Mouse (Mus musculus) ES-E14 (cell line): ENCODE measurements at regions not wholly inside any gene's neighbourhood (a gene's known extent, or its start where the extent isn't known, plus 50 kb on each side); places are given as distances from the start of the nearest gene placed in this dataset.
"Not testable (repeated sequence)": the region's sequence is repeated elsewhere in the genome, so short reads cannot be mapped to it uniquely, and the experiment has no call there.

Experiments
- DNase-seq: peaks from one replicate; pipeline ENCODE4 v3.0.0-alpha.2; 2013; ENCODE audit warnings: low read depth, low spot score
- H3K27ac ChIP-seq: 2 replicates; pipeline ENCODE4 v1.5.1; 2012; ENCODE audit warnings: low read depth, mild to moderate bottlenecking, low read length, moderate library complexity, mixed read lengths; ENCODE audit not compliant: poor library complexity, insufficient read depth, severe bottlenecking
- H3K36me3 ChIP-seq: 2 replicates; pipeline ENCODE4 v1.6.1; 2012; ENCODE audit warnings: mild to moderate bottlenecking, low read length, moderate library complexity, mixed read lengths; ENCODE audit not compliant: control insufficient read depth, poor library complexity, insufficient read depth, severe bottlenecking
- H3K4me1 ChIP-seq, 2 experiments: fragments of 150-350 bp in 1 of 2; sonication (generic) in 1 of 2; 2 replicates each; pipeline ENCODE4 v1.6.1; 2012; ENCODE audit warnings: low read length in 2 of 2, mild to moderate bottlenecking in 1 of 2, mixed read lengths in 1 of 2; ENCODE audit not compliant: control insufficient read depth in 2 of 2, insufficient read depth in 2 of 2, poor library complexity in 1 of 2
- H3K4me3 ChIP-seq, 2 experiments: fragments of 150-350 bp in 1 of 2; sonication (generic) in 1 of 2; 2 replicates each; pipeline ENCODE4 v1.5.1; 2012; ENCODE audit warnings: low read length in 2 of 2, low read depth in 1 of 2, mild to moderate bottlenecking in 1 of 2, mixed read lengths in 1 of 2; ENCODE audit not compliant: insufficient read depth in 1 of 2, poor library complexity in 1 of 2, severe bottlenecking in 1 of 2
- H3K9ac ChIP-seq: 2 replicates; pipeline ENCODE4 v1.6.1; 2012; ENCODE audit warnings: low read depth, mild to moderate bottlenecking, low read length, mixed read lengths; ENCODE audit not compliant: poor library complexity, insufficient read depth, severe bottlenecking
- H3K9me3 ChIP-seq: fragments of 150-350 bp; sonication (generic); 2 replicates; pipeline ENCODE4 v1.6.1; 2012; ENCODE audit warnings: low read depth, mild to moderate bottlenecking, low read length; ENCODE audit not compliant: control insufficient read depth, insufficient read depth
- CHD2 ChIP-seq: IDR thresholded peaks from 2 replicates; pipeline ENCODE4 v1.6.1; 2014; ENCODE audit warnings: mild to moderate bottlenecking, low read depth, low read length, inconsistent platforms
- HCFC1 ChIP-seq: IDR thresholded peaks from 2 replicates; pipeline ENCODE4 v1.6.1; 2012; ENCODE audit warnings: low read length, inconsistent platforms, borderline replicate concordance; ENCODE audit not compliant: insufficient read depth
- MAFK ChIP-seq: IDR thresholded peaks from 2 replicates; pipeline ENCODE4 v1.6.1; 2014; ENCODE audit warnings: mild to moderate bottlenecking, low read depth, low read length, inconsistent platforms; ENCODE audit not compliant: insufficient read depth
- ZC3H11A ChIP-seq: IDR thresholded peaks from 2 replicates; pipeline ENCODE4 v1.6.1; 2012; ENCODE audit warnings: low read depth, mild to moderate bottlenecking, inconsistent platforms, low read length, borderline replicate concordance
- ZNF384 ChIP-seq: IDR thresholded peaks from 2 replicates; pipeline ENCODE4 v1.6.1; 2012; ENCODE audit warnings: low read depth, low read length, inconsistent platforms
- in situ Hi-C, 2 experiments: fragments of 600-800 bp; cut with MboI; formaldehyde crosslinking; loops; one replicate each; pipeline ENCODE4 v1.15.1; 2025; ENCODE audit warnings: low sequenced_read_pairs in 2 of 2, inconsistent platforms in 1 of 2; ENCODE audit not compliant: unreplicated experiment in 2 of 2

- in situ Hi-C loops = no loop called here
- no peak overlapping the region for H3K4me3 ChIP-seq
- H3K4me1 ChIP-seq = no peaks in the 10 kb centered on the region
- no peak for TF ChIP-seq ZNF384
- no peak for TF ChIP-seq MAFK
- TF ChIP-seq ZC3H11A = no peak
- TF ChIP-seq HCFC1 = no peak
- TF ChIP-seq CHD2 = no peak
- H3K9ac ChIP-seq = no peak overlapping the region
- no peaks in the 10 kb centered on the region for H3K36me3 ChIP-seq
- H3K27ac ChIP-seq = no peak overlapping the region
- DNase-seq = no peak
- H3K9me3 ChIP-seq = no peaks in the 10 kb centered on the region
These were observed 1052.2 kb downstream of the Hace1 start for GRCm38 (mm10) chr10:46629876-46630275.

- Histone ChIP-seq H3K36me3 (no peaks in the 10 kb centered on the region), H3K9ac (no peak overlapping the region), H3K4me1 (no peaks in the 10 kb centered on the region), H3K27ac (no peak overlapping the region), H3K9me3 (no peaks in the 10 kb centered on the region), H3K4me3 (no peak overlapping the region)
- no peak for DNase-seq
- no peak for TF ChIP-seq MAFK
- no peak for TF ChIP-seq ZC3H11A
- TF ChIP-seq HCFC1 = no peak
- TF ChIP-seq CHD2 = no peak
- TF ChIP-seq ZNF384 = no peak
- in situ Hi-C loops = no loop called here
These were observed 1085.4 kb downstream of the Hace1 start for GRCm38 (mm10) chr10:46663041-46663440.

- H3K36me3 ChIP-seq, in situ Hi-C loops, H3K27ac ChIP-seq: not testable (repeated sequence)
These were observed 1112.3 kb downstream of the Hace1 start for GRCm38 (mm10) chr10:46689823-46690372.

GRCm38 (mm10) chr10:46692661-46693060 is 1115.0 kb downstream of the Hace1 start:
- TF ChIP-seq MAFK = no peak
- in situ Hi-C loops = no loop called here

More at GRCm38 (mm10) chr10:46689823-46690372, 1112.3 kb downstream of the Hace1 start:
- H3K9me3 ChIP-seq, H3K9ac ChIP-seq, H3K4me1 ChIP-seq, H3K4me3 ChIP-seq: not testable (repeated sequence)
- peak; percentile 55 for DNase-seq

GRCm38 (mm10) chr10:46697363-46698246 is 1120.0 kb downstream of the Hace1 start:
- no peaks in the 10 kb centered on the region for H3K36me3 ChIP-seq
- no peak for DNase-seq

More at GRCm38 (mm10) chr10:46692661-46693060, 1115.0 kb downstream of the Hace1 start:
- Histone ChIP-seq H3K27ac (no peak overlapping the region), H3K9me3 (no peaks in the 10 kb centered on the region), H3K4me3 (no peak overlapping the region), H3K36me3 (no peaks in the 10 kb centered on the region), H3K9ac (no peak overlapping the region), H3K4me1 (peaks cover 2 to 6% of the 10 kb centered on the region in 2 experiments; a peak in 3 of 4 replicates)
- DNase-seq = no peak

More at GRCm38 (mm10) chr10:46697363-46698246, 1120.0 kb downstream of the Hace1 start:
- in situ Hi-C loops = no loop called here
- Histone ChIP-seq H3K4me1 (no peaks in the 10 kb centered on the region), H3K27ac (no peak overlapping the region), H3K9ac (no peak overlapping the region), H3K4me3 (no peak overlapping the region), H3K9me3 (no peaks in the 10 kb centered on the region)
- TF ChIP-seq MAFK (no peak), ZNF384 (no peak), HCFC1 (no peak), CHD2 (no peak), ZC3H11A (no peak)
